Mouse (Mus musculus) heart, embryonic 11.5 days (tissue): ENCODE results near the gene Pdzd2. TPM values are rescaled to one million over a fixed set of nuclear protein-coding genes. Genes with fewer than 3 reads are reported as not detected.

ENCODE experiments used
- ATAC-seq: fragments of 200-750 bp; cut with Nextera tagmentation; replicated peaks from 2 replicates; pipeline ENCODE4 v1.8.0; 2017; ENCODE audit warnings: moderate library complexity; ENCODE audit not compliant: insufficient number of reproducible peaks, low FRiP score, low TSS enrichment
- H3K27ac ChIP-seq: fragments of 300-500 bp; sonication (generic); 2 replicates; pipeline ENCODE4 v1.5.1; 2014; ENCODE audit warnings: mild to moderate bottlenecking, low read depth, low read length
- H3K27me3 ChIP-seq: fragments of 300-500 bp; sonication (generic); 2 replicates; pipeline ENCODE4 v1.6.1; 2014; ENCODE audit warnings: mild to moderate bottlenecking, low read length, mixed read lengths; ENCODE audit not compliant: control insufficient read depth, insufficient read depth
- H3K36me3 ChIP-seq: fragments of 300-500 bp; sonication (generic); 2 replicates; pipeline ENCODE4 v1.6.1; 2014; ENCODE audit warnings: mild to moderate bottlenecking, low read length, moderate library complexity, mixed read lengths; ENCODE audit not compliant: control insufficient read depth, insufficient read depth
- H3K4me1 ChIP-seq: fragments of 300-500 bp; sonication (generic); 2 replicates; pipeline ENCODE4 v1.6.1; 2014; ENCODE audit warnings: low read length; ENCODE audit not compliant: control insufficient read depth, insufficient read depth
- H3K4me2 ChIP-seq: fragments of 300-500 bp; sonication (generic); 2 replicates; pipeline ENCODE4 v1.6.1; 2014; ENCODE audit warnings: mild to moderate bottlenecking, moderate library complexity
- H3K4me3 ChIP-seq: fragments of 300-500 bp; sonication (generic); 2 replicates; pipeline ENCODE4 v1.5.1; 2014; ENCODE audit warnings: low read depth, low read length
- H3K9ac ChIP-seq: fragments of 300-500 bp; sonication (generic); 2 replicates; pipeline ENCODE4 v1.6.1; 2014; ENCODE audit warnings: mild to moderate bottlenecking, low read depth, low read length, moderate library complexity
- H3K9me3 ChIP-seq: fragments of 300-500 bp; sonication (generic); replicated peaks from 2 replicates; pipeline ENCODE4 v1.6.1; 2016; ENCODE audit warnings: low read length; ENCODE audit not compliant: control insufficient read depth
- WGBS: fragments of 180-500 bp; shearing (Covaris S2); extraction: QIAGEN DNeasy Blood & Tissue Kit; methylation state at CpG from one replicate; pipeline ENCODE4 v1.1.7; 2014; ENCODE audit not compliant: insufficient replicate concordance; 5-methylcytosine and 5-hydroxymethylcytosine counted together
- polyA plus RNA-seq: library from polyadenylated mRNA; unstranded; fragments of >200 nt; fragmentation: Nextera tagmentation; extraction: Ambion mirVana; gene quantifications from 2 replicates; pipeline ENCODE4 v1.2.1, GENCODE M21; 2014

Gene Pdzd2
- polyA plus RNA-seq, 1 experiment from 2014 or later, result 12.5 TPM

GRCm38 (mm10) chr15:12432320-12432719, 307.4 kb downstream of the Pdzd2 start:
- 85% methylated on average over 1 of the region's 1 CpGs for WGBS

GRCm38 (mm10) chr15:12431684-12432083, 308.0 kb downstream of the Pdzd2 start:
- Histone ChIP-seq H3K27me3 (no peaks in the 10 kb centered on the region), H3K9ac (no peak overlapping the region), H3K9me3 (no peaks in the 10 kb centered on the region), H3K27ac (no peak overlapping the region), H3K36me3 (no peaks in the 10 kb centered on the region), H3K4me3 (no peak overlapping the region), H3K4me2 (no peak overlapping the region), H3K4me1 (peaks cover 5% of the 10 kb centered on the region)
- ATAC-seq, result no peak
- 41% methylated on average over 7 of the region's 7 CpGs for WGBS

More at GRCm38 (mm10) chr15:12432320-12432719, 307.4 kb downstream of the Pdzd2 start:
- no peaks in the 10 kb centered on the region for H3K27me3 ChIP-seq
- no peak overlapping the region for H3K4me3 ChIP-seq
- H3K27ac ChIP-seq, result no peak overlapping the region
- H3K36me3 ChIP-seq, result no peaks in the 10 kb centered on the region
- no peak overlapping the region for H3K9ac ChIP-seq
- no peaks in the 10 kb centered on the region for H3K9me3 ChIP-seq
- H3K4me2 ChIP-seq, result no peak overlapping the region
- H3K4me1 ChIP-seq, result peaks cover 5% of the 10 kb centered on the region
- no peak for ATAC-seq

- peaks cover 3% of the 10 kb centered on the region for H3K4me1 ChIP-seq
- H3K9ac ChIP-seq, result no peak overlapping the region
- H3K36me3 ChIP-seq, result no peaks in the 10 kb centered on the region
- H3K4me2 ChIP-seq, result no peak overlapping the region
- no peak overlapping the region for H3K4me3 ChIP-seq
- no peak for ATAC-seq
- WGBS, result 81% methylated on average over 3 of the region's 3 CpGs
- no peaks in the 10 kb centered on the region for H3K27me3 ChIP-seq
- no peaks in the 10 kb centered on the region for H3K9me3 ChIP-seq
- H3K27ac ChIP-seq, result no peak overlapping the region
Measured at GRCm38 (mm10) chr15:12431188-12431587, 308.5 kb downstream of the Pdzd2 start.

GRCm38 (mm10) chr15:12430670-12431069, 309.1 kb downstream of the Pdzd2 start:
- Histone ChIP-seq H3K4me3 (no peak overlapping the region), H3K27ac (no peak overlapping the region), H3K27me3 (no peaks in the 10 kb centered on the region), H3K36me3 (no peaks in the 10 kb centered on the region), H3K4me2 (no peak overlapping the region), H3K4me1 (peaks cover 2% of the 10 kb centered on the region; the same call in 1 of the 2 replicates), H3K9ac (no peak overlapping the region), H3K9me3 (no peaks in the 10 kb centered on the region)
- WGBS, result 53% methylated on average over 4 of the region's 4 CpGs
- no peak for ATAC-seq

GRCm38 (mm10) chr15:12429572-12430431, 309.9 kb downstream of the Pdzd2 start:
- no peak overlapping the region for H3K4me2 ChIP-seq
- no peaks in the 10 kb centered on the region for H3K36me3 ChIP-seq
- no peak overlapping the region for H3K4me3 ChIP-seq
- H3K9ac ChIP-seq, result no peak overlapping the region; the same call in 1 of the 2 replicates
- H3K27ac ChIP-seq, result no peak overlapping the region
- peaks cover 2% of the 10 kb centered on the region; the same call in 1 of the 2 replicates for H3K4me1 ChIP-seq
- ATAC-seq, result no peak
- no peaks in the 10 kb centered on the region for H3K9me3 ChIP-seq
- 64% methylated on average over 7 of the region's 7 CpGs for WGBS
- no peaks in the 10 kb centered on the region for H3K27me3 ChIP-seq

- Histone ChIP-seq H3K27me3 (no peaks in the 10 kb centered on the region), H3K9me3 (no peaks in the 10 kb centered on the region), H3K36me3 (no peaks in the 10 kb centered on the region), H3K27ac (no peak overlapping the region), H3K4me3 (no peak overlapping the region), H3K4me1 (peaks cover 2% of the 10 kb centered on the region; the same call in 1 of the 2 replicates), H3K9ac (no peak overlapping the region), H3K4me2 (no peak overlapping the region)
- 74% methylated on average over 6 of the region's 6 CpGs for WGBS
- ATAC-seq, result no peak
Measured at GRCm38 (mm10) chr15:12427818-12428217, 311.9 kb downstream of the Pdzd2 start.

GRCm38 (mm10) chr15:12426342-12426741, 313.4 kb downstream of the Pdzd2 start:
- Histone ChIP-seq H3K9ac (no peak overlapping the region), H3K4me3 (no peak overlapping the region), H3K36me3 (no peaks in the 10 kb centered on the region), H3K4me1 (no peaks in the 10 kb centered on the region), H3K9me3 (no peaks in the 10 kb centered on the region), H3K27me3 (no peaks in the 10 kb centered on the region), H3K27ac (no peak overlapping the region), H3K4me2 (no peak overlapping the region)
- ATAC-seq, result no peak
- 79% methylated on average over 6 of the region's 6 CpGs for WGBS

GRCm38 (mm10) chr15:12425049-12425627, 314.6 kb downstream of the Pdzd2 start:
- no peak overlapping the region for H3K4me2 ChIP-seq
- WGBS, result 52% methylated on average over 13 of the region's 13 CpGs
- no peaks in the 10 kb centered on the region for H3K36me3 ChIP-seq
- H3K4me3 ChIP-seq, result no peak overlapping the region
- ATAC-seq, result no peak
- no peak overlapping the region for H3K27ac ChIP-seq
- no peaks in the 10 kb centered on the region for H3K4me1 ChIP-seq
- no peaks in the 10 kb centered on the region for H3K9me3 ChIP-seq
- H3K27me3 ChIP-seq, result no peaks in the 10 kb centered on the region
- H3K9ac ChIP-seq, result no peak overlapping the region
